Mouse (Mus musculus) lung, postnatal 36 days (tissue): ENCODE results near the gene Otud7a.
A peak's percentile ranks its signal among the peaks of the same experiment; 100 is the strongest.

ENCODE experiments used
- DNase-seq: peaks from one replicate; pipeline ENCODE4 v3.0.0; 2022; ENCODE audit warnings: mixed read lengths

Otud7a gene

DNA sequence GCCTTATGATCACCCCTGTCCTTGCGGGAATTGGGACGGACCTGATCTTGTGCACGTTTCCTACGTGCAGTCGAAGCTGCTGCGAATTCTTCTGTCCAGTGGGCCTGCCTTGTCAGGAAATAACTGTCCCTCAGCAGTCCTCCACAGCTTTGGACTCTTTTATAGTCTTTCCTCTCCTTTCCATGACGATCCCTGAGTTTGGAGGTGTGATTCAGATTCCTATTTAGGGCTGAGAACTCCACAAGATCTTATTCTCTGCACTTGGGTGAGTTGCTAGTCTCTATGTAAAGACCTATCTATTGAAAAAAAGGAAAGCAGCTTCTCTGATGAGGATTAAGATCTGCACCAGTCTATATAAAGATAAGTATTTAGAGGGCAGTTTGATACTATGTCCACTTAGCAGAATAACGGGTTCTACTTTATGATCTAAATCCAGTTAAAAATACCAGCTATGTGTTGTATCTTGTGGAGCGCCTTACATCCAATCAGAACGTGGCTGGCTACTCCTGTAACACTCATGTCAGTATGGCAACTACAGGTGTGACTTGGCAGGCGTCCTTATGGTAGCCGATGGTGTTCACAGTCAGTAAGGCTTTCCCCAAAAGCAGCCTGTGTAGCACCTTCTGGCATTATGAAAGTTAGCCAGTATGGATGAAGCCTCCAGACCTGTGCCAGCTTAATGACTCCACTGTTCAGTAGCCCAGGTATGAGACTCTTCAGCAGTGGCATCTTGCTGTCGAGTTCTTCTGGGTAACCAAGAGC is 274.8 kb downstream of the Otud7a start:
- DNase-seq: no peak

DNA sequence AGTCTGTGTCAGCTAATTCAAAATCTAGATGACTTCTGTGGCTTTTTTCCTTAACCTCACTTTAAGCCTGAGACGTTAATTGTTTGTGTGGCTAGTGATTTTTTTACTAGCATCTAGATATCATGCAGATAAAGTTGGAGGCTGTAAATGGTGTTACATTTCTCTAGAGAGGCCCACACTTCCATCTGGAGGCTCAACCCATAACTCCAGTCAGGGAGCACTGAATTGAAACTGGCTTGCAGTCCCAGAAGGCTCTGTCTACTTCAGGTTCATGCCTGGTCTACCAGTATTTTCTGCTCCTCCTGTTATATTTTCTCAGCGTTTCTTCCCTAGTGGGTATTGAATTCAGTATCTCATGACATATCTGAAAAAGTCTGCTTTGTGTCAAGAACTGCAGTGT is 276.1 kb downstream of the Otud7a start:
- no peak for DNase-seq

DNA sequence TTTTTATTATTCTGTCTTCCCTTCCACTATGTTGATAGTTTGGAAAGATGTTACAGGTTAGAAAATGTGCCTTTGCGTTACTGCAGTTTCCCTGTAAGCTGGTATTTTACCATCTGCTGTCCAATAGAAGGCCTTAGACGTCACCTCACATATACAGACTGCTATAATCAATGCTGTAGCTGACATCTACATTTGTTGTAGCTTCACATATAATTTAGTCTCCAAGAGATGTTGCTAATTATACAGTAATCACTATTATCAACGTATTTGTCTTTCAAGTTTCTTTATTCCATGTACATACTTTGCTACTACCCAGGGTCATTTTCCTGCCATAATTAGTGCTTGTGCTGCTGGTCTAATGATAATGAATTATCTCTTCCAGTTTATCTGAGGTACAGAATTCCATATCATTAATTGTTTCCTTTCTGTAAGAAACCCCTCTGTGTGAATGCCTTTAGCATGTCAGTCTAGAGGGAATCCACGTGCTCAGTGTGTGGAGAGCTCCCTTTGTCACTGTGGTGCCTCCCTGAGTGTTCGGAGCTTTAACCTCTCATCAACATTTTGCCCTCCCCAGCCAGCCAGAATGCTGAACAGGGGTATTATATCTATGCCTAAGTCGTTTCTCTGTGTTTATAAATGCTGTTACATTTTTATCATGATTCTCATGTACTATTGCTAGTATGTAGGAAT is 280.6 kb downstream of the Otud7a start:
- no peak for DNase-seq

- DNase-seq: no peak
These were observed 285.1 kb downstream of the Otud7a start for GRCm38 (mm10) chr7:63729605-63730004.

GRCm38 (mm10) chr7:63730012-63730411 is 285.5 kb downstream of the Otud7a start:
- DNase-seq: no peak

DNA sequence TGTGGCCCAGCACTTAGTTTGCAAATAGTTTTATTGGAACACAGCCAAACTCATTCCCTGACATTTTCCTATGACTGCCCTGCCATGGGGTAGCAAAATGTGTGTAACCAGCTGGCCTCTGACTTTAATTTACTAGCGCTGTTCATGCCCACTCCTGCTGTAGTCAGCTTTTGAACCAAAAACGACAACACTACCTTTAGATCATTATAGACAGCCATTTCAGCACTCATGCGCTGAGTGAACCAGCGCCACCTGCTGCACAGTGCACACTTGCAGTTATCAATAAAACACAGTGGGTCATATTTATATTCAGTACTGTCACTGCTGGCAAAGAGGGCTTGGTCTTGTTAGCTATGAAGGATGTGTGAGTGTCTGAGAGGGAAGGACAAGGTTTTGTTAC is 293.2 kb downstream of the Otud7a start:
- DNase-seq: no peak

DNA sequence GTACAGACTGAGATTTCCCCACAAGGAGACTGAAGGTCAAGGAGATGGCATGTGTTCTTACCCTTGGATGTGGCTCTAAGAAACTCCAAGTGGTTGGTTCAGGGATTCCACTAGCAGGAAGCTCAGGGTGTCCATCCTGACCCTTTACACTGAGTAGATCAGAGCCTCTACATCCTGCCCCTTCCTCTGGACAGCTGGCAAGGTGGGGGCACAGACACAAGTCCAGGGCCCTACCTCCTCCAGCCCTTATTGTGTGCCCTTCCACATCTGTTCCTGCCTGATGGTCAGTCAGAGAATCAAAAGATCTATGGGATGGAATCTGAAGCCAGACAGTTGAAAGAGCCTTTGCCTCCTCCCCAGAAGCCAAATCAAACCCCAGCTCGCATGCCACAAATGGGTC is 293.6 kb downstream of the Otud7a start:
- DNase-seq: no peak

- DNase-seq: no peak
These were observed 298.6 kb downstream of the Otud7a start for GRCm38 (mm10) chr7:63743116-63743515.

DNA sequence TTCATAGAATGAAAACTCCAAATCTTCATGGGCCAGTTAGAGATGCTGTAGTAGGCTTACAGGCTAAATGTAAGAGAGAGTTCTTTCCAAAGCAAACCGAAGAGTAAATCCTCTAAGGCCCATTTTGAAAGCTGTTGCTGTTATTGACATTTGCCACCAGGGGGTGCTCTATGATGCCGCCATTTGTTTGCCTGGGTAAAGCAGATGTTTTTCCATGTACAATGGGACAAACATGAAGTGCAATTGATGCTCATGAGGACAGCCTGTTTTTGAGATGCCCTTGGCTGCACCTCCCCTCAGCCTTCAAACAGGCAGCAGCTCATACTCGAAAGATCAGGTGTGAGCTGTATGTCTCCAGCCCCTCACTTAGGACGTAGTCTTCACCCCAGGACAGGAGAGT is 307.5 kb downstream of the Otud7a start:
- peak; percentile 37 for DNase-seq

GRCm38 (mm10) chr7:63753274-63753751 is 308.8 kb downstream of the Otud7a start:
- DNase-seq: peak; percentile 79

DNA sequence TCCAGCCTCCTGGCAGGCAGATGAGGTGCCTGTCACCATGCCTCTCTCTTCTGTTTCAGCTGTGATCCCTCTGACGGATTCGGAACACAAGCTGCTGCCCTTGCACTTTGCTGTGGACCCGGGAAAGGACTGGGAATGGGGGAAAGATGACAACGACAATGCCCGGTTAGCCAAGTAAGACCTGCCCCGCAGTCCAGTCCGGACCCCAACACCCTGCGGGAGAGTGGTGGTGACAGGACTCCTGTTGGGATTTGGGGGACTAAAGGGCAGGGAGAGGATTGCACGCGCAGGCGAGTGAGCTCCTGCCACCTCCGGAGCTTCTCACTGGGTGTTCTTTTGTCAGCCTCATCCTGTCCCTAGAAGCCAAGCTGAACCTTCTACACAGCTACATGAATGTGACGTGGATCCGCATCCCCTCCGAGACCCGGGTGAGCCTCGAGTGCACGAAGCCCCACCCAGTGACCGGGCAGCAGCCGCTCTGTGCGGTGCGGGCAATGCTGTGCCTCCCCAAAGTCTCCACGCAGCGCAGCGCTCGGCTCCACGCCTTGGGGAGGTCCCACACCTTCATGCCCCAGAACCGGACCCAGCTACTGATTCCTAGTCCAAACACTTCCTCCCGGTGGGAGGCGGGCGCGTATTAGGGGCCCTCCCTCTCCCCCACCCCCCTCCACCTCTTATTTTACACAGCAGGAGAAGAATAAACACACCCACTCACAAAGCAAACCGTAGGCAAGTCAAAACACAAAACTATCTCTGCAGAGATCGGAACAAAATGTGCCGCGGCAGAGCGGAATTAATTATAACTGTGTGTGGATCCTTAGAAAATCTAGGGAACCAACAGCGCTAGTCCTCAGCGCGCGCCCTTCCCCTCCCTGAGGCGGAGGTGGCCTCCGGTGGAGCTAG is 310.3 kb downstream of the Otud7a start:
- DNase-seq: peak; percentile 79

- DNase-seq: peak; percentile 93
These were observed 311.0 kb downstream of the Otud7a start for GRCm38 (mm10) chr7:63755476-63755948.

DNA sequence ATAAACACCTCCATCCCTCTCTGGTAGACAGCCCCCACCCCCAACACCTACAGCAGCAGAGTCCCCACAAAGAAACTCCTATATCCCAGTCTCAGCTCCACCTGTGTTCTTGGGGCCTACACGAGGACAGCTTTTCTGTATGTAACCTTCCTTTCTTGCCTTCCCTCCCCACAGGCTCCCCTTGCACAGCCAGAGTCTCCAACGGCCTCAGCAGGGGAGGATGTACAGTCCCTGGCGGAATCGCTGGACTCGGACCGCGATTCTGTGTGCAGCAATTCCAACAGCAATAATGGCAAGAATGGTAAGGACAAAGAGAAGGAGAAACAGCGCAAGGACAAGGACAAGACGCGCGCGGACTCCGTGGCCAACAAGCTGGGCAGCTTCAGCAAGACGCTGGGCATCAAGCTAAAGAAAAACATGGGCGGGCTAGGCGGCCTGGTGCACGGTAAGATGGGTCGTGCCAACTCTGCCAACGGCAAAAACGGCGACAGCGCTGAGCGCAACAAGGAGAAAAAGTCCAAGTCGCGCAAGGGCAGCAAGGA is 312.7 kb downstream of the Otud7a start:
- DNase-seq: no peak

DNA sequence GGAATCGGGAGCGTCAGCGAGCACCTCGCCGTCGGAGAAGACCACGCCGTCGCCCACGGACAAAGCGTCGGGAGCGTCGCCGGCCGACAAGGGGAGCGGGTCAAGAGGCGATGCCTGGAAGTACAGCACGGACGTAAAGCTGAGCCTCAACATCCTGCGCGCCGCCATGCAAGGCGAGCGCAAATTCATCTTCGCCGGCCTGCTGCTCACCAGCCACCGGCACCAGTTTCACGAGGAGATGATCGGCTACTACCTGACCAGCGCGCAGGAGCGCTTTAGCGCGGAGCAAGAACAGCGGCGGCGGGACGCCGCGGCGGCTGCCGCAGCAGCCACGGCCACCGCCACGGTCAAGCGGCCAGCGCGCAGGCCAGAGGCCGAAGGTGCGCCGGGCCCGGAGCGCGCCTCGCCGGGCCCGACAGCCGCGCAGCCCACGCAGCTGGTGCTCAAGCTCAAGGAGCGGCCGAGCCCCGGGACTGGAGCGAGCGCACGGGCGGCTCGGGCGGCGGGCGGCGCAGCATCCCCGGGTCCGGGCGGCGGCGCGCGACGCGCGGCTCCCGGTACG is 313.2 kb downstream of the Otud7a start:
- DNase-seq: no peak

DNA sequence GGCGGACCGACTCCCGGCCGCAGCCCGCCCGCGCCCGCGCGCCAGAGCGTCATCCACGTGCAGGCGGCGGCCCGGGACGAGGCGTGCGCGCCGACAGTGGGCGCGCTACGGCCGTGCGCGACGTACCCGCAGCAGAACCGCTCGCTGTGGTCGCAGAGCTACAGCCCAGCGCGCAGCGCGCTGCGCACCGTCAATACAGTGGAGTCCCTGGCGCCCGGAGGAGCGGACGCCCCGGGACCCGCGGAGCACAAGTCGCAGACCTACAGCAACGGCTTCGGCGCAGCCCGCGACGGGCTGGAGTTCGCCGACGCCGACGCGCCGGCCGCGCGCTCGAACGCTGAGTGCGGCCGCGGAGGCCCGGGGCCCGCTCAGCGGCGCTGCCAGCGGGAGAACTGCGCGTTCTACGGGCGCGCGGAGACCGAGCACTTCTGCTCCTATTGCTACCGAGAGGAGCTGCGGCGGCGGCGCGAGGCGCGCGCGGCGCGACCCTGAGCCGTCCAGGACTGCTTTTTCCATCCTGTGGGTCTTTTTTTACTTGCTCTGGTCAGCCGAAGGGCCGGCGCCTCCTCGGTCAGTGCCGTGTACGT is 313.8 kb downstream of the Otud7a start:
- no peak for DNase-seq

DNA sequence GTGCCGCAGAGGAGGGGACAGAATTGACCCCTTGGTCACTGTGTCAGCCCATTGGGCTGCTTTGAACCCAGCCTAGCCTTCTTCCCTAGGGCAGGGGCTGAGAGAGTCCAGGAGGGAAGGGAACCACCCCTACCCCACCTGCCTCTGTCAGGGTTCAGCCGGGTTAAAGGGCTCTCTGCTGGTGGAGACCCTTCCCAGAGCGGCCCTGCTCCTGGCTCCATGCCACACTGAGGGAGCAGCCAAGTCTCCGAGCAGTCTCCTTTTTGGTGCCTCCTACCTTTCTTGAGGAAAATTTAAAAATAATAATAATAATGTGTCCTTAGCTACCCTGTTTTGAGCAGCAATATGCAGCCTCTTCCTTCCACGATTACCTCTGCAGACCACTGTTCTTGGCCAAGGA is 315.1 kb downstream of the Otud7a start:
- no peak for DNase-seq

- DNase-seq: no peak
These were observed 318.0 kb downstream of the Otud7a start for GRCm38 (mm10) chr7:63762529-63762928.

- DNase-seq: no peak
These were observed 324.0 kb downstream of the Otud7a start for GRCm38 (mm10) chr7:63768398-63769029.

GRCm38 (mm10) chr7:63773268-63773667 is 328.7 kb downstream of the Otud7a start:
- no peak for DNase-seq

DNA sequence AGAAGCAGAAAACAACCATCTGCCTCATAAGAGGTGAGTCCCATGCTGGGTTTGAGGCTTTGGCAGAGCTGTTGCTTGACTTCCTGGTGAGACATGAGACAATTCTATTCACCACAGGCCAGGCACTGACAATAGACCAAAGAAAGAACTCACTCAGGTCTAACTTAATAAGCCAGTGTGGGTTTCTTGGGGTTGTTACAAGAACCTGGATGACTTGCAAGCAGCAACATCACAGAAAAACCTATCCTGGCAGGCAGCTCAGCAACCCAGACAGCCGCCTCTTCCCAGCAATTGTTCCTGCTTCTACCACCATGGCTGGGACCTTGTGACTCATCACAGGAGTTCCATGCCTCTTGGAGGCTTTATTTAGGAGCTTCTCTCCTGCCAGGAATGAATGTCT is 329.7 kb downstream of the Otud7a start:
- no peak for DNase-seq

DNA sequence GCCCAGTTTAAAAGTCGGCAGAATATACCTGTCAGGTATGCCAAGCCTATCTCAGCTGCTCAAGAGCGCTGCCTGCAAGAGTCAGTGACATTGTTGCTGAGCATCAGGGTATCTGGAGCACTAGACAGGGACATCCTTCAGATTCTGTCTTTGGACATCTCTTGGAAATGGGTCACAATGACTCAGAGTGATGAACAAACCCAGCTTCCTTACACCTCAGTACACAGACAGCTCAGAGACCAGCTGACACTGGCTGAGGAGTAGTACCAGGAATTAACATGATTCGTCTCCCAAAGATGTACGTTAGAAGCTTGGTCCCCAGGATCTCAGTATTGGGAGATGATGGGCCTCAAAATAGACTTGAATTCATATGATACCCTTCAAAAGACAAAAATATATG is 332.8 kb downstream of the Otud7a start:
- no peak for DNase-seq

- no peak for DNase-seq
These were observed 336.3 kb downstream of the Otud7a start for GRCm38 (mm10) chr7:63780821-63781220.
